Mouse (Mus musculus): Measurements from ENCODE around the gene Smyd4. TPM values are rescaled to one million over a fixed set of nuclear protein-coding genes. Genes with fewer than 3 reads are reported as not detected.
A peak's percentile ranks its signal among the peaks of the same experiment; 100 is the strongest.

The Smyd4 gene
- polyA plus RNA-seq, 1 experiment from 2014 or later, result 12.8 TPM

- peaks cover 74% of the 10 kb centered on the region for H3K36me3 ChIP-seq
- no peak overlapping the region for H3K9ac ChIP-seq
- H3K27me3 ChIP-seq, result no peaks in the 10 kb centered on the region
Observed at GRCm38 (mm10) chr11:75448575-75448974, 100.3 kb downstream of the Smyd4 start.

GRCm38 (mm10) chr11:75449695-75450094 is 101.5 kb downstream of the Smyd4 start:
- no peaks in the 10 kb centered on the region for H3K9me3 ChIP-seq
- H3K27ac ChIP-seq (replicated peaks), result no peak overlapping the region
- H3K4me2 ChIP-seq, result no peak overlapping the region
- H3K4me3 ChIP-seq, result no peak overlapping the region
- peaks cover 41% of the 10 kb centered on the region for H3K4me1 ChIP-seq (replicated peaks)
- H3K27me3 ChIP-seq, result no peaks in the 10 kb centered on the region
- peaks cover 66% of the 10 kb centered on the region for H3K36me3 ChIP-seq
- ATAC-seq (ENCODE audit: low read depth), result no peak
- 0 out of 2 replicates have a peak overlapping the region, but pooled peaks have one; percentile 17 for H3K9ac ChIP-seq
- 76% methylated on average over 7 of the region's 7 CpGs for WGBS

More at GRCm38 (mm10) chr11:75448575-75448974, 100.3 kb downstream of the Smyd4 start:
- no peak overlapping the region for H3K27ac ChIP-seq (replicated peaks)
- no peaks in the 10 kb centered on the region for H3K9me3 ChIP-seq
- H3K4me1 ChIP-seq (replicated peaks), result peaks cover 34% of the 10 kb centered on the region
- no peak for ATAC-seq (ENCODE audit: low read depth)
- no peak overlapping the region for H3K4me2 ChIP-seq
- 85% methylated on average over 3 of the region's 3 CpGs for WGBS
- no peak overlapping the region for H3K4me3 ChIP-seq

GRCm38 (mm10) chr11:75450304-75450908 is 102.2 kb downstream of the Smyd4 start:
- Histone ChIP-seq H3K9ac (peak overlapping the region; percentile 55), H3K4me1 (replicated peaks) (peaks cover 48% of the 10 kb centered on the region), H3K4me3 (no peak overlapping the region), H3K4me2 (no peak overlapping the region), H3K36me3 (peaks cover 61% of the 10 kb centered on the region), H3K27ac (replicated peaks) (no peak overlapping the region), H3K27me3 (no peaks in the 10 kb centered on the region), H3K9me3 (no peaks in the 10 kb centered on the region)
- ATAC-seq (ENCODE audit: low read depth), result no peak
- WGBS, result 92% methylated on average over 8 of the region's 8 CpGs

GRCm38 (mm10) chr11:75450936-75451335 is 102.7 kb downstream of the Smyd4 start:
- Histone ChIP-seq H3K9me3 (no peaks in the 10 kb centered on the region), H3K27me3 (no peaks in the 10 kb centered on the region), H3K27ac (replicated peaks) (no peak overlapping the region), H3K36me3 (peaks cover 56% of the 10 kb centered on the region), H3K4me3 (no peak overlapping the region), H3K4me2 (no peak overlapping the region), H3K4me1 (replicated peaks) (peaks cover 49% of the 10 kb centered on the region), H3K9ac (peak overlapping the region; percentile 55)
- 92% methylated on average over 15 of the region's 15 CpGs for WGBS
- no peak for ATAC-seq (ENCODE audit: low read depth)

GRCm38 (mm10) chr11:75452081-75452480 is 103.8 kb downstream of the Smyd4 start:
- H3K36me3 ChIP-seq, result peaks cover 45% of the 10 kb centered on the region
- H3K4me3 ChIP-seq, result no peak overlapping the region
- H3K9me3 ChIP-seq, result no peaks in the 10 kb centered on the region
- H3K27ac ChIP-seq (replicated peaks), result no peak overlapping the region
- H3K4me2 ChIP-seq, result no peak overlapping the region
- H3K9ac ChIP-seq, result no peak overlapping the region; the same call in 1 of the 2 replicates
- 92% methylated on average over 8 of the region's 8 CpGs for WGBS
- H3K4me1 ChIP-seq (replicated peaks), result peaks cover 49% of the 10 kb centered on the region
- no peaks in the 10 kb centered on the region for H3K27me3 ChIP-seq
- ATAC-seq (ENCODE audit: low read depth), result no peak

- H3K9me3 ChIP-seq, result no peaks in the 10 kb centered on the region
- H3K27ac ChIP-seq (replicated peaks), result no peak overlapping the region
- ATAC-seq (ENCODE audit: low read depth), result no peak
- no peaks in the 10 kb centered on the region for H3K27me3 ChIP-seq
- H3K36me3 ChIP-seq, result peaks cover 36% of the 10 kb centered on the region
- 0 out of 2 replicates have a peak overlapping the region, but pooled peaks have one; percentile 84 for H3K9ac ChIP-seq
- peak overlapping the region; percentile 100 for H3K4me2 ChIP-seq
- WGBS, result 95% methylated on average over 31 of the region's 31 CpGs
- H3K4me3 ChIP-seq, result peak overlapping the region; percentile 76; the same call in 1 of the 2 replicates
- peaks cover 49% of the 10 kb centered on the region for H3K4me1 ChIP-seq (replicated peaks)
Observed at GRCm38 (mm10) chr11:75452812-75453557, 104.8 kb downstream of the Smyd4 start.

- Histone ChIP-seq H3K9ac (peak within 1 kb of the TSS; percentile 84), H3K4me1 (replicated peaks) (peaks cover 49% of the 10 kb centered on the region), H3K27ac (replicated peaks) (peak within 1 kb of the TSS; percentile 64), H3K4me3 (peak within 1 kb of the TSS; percentile 76), H3K27me3 (no peaks in the 10 kb centered on the region), H3K4me2 (peak within 1 kb of the TSS; percentile 100), H3K36me3 (peaks cover 23% of the 10 kb centered on the region), H3K9me3 (no peaks in the 10 kb centered on the region)
- ATAC-seq (ENCODE audit: low read depth), result peak; percentile 95
- WGBS, result 2% methylated on average over 56 of the region's 56 CpGs
Observed at GRCm38 (mm10) chr11:75453991-75454930, 106.0 kb downstream of the Smyd4 start, which contains the start of gene Wdr81. Gene Wdr81, minus strand, starts transcription at chr11:75454717.

Small RNA genes within 50 kb of the gene (microRNA-seq; reads per million reads assigned to microRNA genes)
- gene Gm47300, result not detected

Other genes with a start within 250 kb of the Smyd4 start
- gene Hic1, start 178.9 kb upstream of the Smyd4 start, polyA plus RNA-seq (2015; fragmentation: Nextera tagmentation; extraction: Ambion mirVana), result 7.4 and 9.2 TPM in 2 replicates
- 18.6 and 20.5 TPM in 2 replicates for gene Ovca2, start 169.6 kb upstream of the Smyd4 start, polyA plus RNA-seq (2015; fragmentation: Nextera tagmentation; extraction: Ambion mirVana)
- gene Dph1, start 157.2 kb upstream of the Smyd4 start, polyA plus RNA-seq (2015; fragmentation: Nextera tagmentation; extraction: Ambion mirVana), result 13.7 and 15.0 TPM in 2 replicates
- gene Rtn4rl1, start 154.7 kb upstream of the Smyd4 start, polyA plus RNA-seq (2015; fragmentation: Nextera tagmentation; extraction: Ambion mirVana), result 12.4 and 16.5 TPM in 2 replicates
- 50.5 and 51.1 TPM in 2 replicates for gene Rpa1, start 109 bp upstream of the Smyd4 start, polyA plus RNA-seq (2015; fragmentation: Nextera tagmentation; extraction: Ambion mirVana)
- gene Serpinf1, start 74.3 kb downstream of the Smyd4 start, polyA plus RNA-seq (2015; fragmentation: Nextera tagmentation; extraction: Ambion mirVana), result 60.8 and 74.9 TPM in 2 replicates
- 0.25 TPM in 1 of 2 replicates, not detected in the other for gene Serpinf2, start 91.2 kb downstream of the Smyd4 start, polyA plus RNA-seq (2015; fragmentation: Nextera tagmentation; extraction: Ambion mirVana)
- gene Wdr81, start 106.3 kb downstream of the Smyd4 start, polyA plus RNA-seq (2015; fragmentation: Nextera tagmentation; extraction: Ambion mirVana), result 5.9 and 6.0 TPM in 2 replicates
- gene Tlcd2, start 113.3 kb downstream of the Smyd4 start, polyA plus RNA-seq (2015; fragmentation: Nextera tagmentation; extraction: Ambion mirVana), result 3.9 and 4.3 TPM in 2 replicates
- gene Prpf8, start 138.4 kb downstream of the Smyd4 start, polyA plus RNA-seq (2015; fragmentation: Nextera tagmentation; extraction: Ambion mirVana), result 47.3 and 51.3 TPM in 2 replicates
- gene Rilp, start 161.7 kb downstream of the Smyd4 start, polyA plus RNA-seq (2015; fragmentation: Nextera tagmentation; extraction: Ambion mirVana), result 0.54 and 1.7 TPM in 2 replicates
- 4.7 TPM in 2 replicates for gene Scarf1, start 165.1 kb downstream of the Smyd4 start, polyA plus RNA-seq (2015; fragmentation: Nextera tagmentation; extraction: Ambion mirVana)
- gene Slc43a2, start 183.3 kb downstream of the Smyd4 start, polyA plus RNA-seq (2015; fragmentation: Nextera tagmentation; extraction: Ambion mirVana), result 17.5 and 20.4 TPM in 2 replicates
- 122 and 128 TPM in 2 replicates for gene Pitpna, start 239.7 kb downstream of the Smyd4 start, polyA plus RNA-seq (2015; fragmentation: Nextera tagmentation; extraction: Ambion mirVana)

Measured in neural tube, embryonic 13.5 days (tissue).